ENCODE assay signal across 12 mouse cellular contexts in the genomic region with DNA sequence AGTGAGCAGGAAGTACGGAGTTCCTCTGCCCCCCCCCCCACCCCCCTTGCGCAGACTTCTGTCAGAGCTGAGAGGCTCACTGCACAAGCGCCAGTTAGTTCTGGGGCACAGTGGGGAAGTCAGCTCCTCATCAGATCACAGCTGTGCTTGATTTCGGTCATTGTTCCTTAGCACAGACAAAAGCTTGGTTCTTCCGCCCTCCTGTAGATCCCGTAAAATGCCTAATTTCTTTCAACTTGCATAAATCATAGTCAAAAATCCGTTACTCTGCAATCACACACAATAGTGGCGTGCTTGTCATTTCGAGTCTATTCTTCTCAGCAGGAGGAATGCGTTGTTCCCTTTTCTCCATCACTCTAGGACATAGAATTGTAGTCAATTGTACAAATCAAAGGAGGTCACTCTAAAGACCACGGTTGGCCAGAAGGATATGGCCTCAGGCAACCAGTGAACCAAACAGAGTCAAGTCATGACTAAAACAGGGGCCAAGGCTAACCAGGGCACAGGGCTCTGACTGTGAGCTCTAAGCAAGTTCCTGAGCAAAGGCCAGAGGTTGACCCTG.
A peak's percentile ranks its signal among the peaks of the same experiment; 100 is the strongest.
DNase-seq lines count a peak whose midpoint lies in the region; ATAC-seq lines count a peak whose summit lies in the region.
"Had no signal": no experiment of that assay in that cellular context is flagged by ENCODE, and none has a peak within 500 bp of the region (broad histone marks: within the 10 kb centered on the region; RNA-seq: fewer than 3 reads in every experiment).

No protein-coding gene starts in this region.

- no peak overlapping the region for H3K4me2 ChIP-seq in kidney, embryonic 14.5 days (replicated peaks; ENCODE audit: low read depth, low read length)
- H3K4me2 ChIP-seq in embryonic facial prominence, embryonic 13.5 days: peak overlapping the region; percentile 36
- peak overlapping the region; percentile 20; the same call in 1 of the 2 replicates for H3K4me2 ChIP-seq in hindbrain, embryonic 16.5 days (ENCODE audit: low read length)
- H3K4me2 ChIP-seq in neural tube, embryonic 14.5 days (ENCODE audit: low read depth, low read length): peak overlapping the region; percentile 12; the same call in 1 of the 2 replicates

- H3K4me1 ChIP-seq in kidney, embryonic 14.5 days (ENCODE audit: control insufficient read depth, insufficient read depth, low read length): no peaks in the 10 kb centered on the region
- 0 out of 2 replicates have a peak, but pooled peaks cover 5% of the 10 kb centered on the region for H3K4me1 ChIP-seq in embryonic facial prominence, embryonic 13.5 days
- H3K4me1 ChIP-seq in hindbrain, embryonic 16.5 days (ENCODE audit: control insufficient read depth, insufficient read depth, low read depth, low read length): no peaks in the 10 kb centered on the region
- H3K4me1 ChIP-seq in neural tube, embryonic 14.5 days (ENCODE audit: control insufficient read depth, insufficient read depth, low read length): no peaks in the 10 kb centered on the region

- ATAC-seq in kidney, embryonic 14.5 days (ENCODE audit: low FRiP score, low TSS enrichment): no peak
- ATAC-seq in embryonic facial prominence, embryonic 13.5 days (ENCODE audit: insufficient number of reproducible peaks, insufficient read depth, low FRiP score, low TSS enrichment, low read depth): no peak
- peak; percentile 72 for ATAC-seq in hindbrain, embryonic 16.5 days
- peak; percentile 65; the same call in 1 of the 2 replicates for ATAC-seq in neural tube, embryonic 14.5 days (ENCODE audit: low read depth)

- no peak overlapping the region for H3K9ac ChIP-seq in kidney, embryonic 14.5 days (ENCODE audit: low read depth, low read length)
- H3K9ac ChIP-seq in embryonic facial prominence, embryonic 13.5 days: no peak overlapping the region
- H3K9ac ChIP-seq in hindbrain, embryonic 16.5 days (ENCODE audit: low read depth, low read length): no peak overlapping the region
- H3K9ac ChIP-seq in neural tube, embryonic 14.5 days (replicated peaks; ENCODE audit: low read depth, low read length): no peak overlapping the region
- H3K9ac ChIP-seq: liver, embryonic 14.5 days had no signal

- H3K27ac ChIP-seq in kidney, embryonic 14.5 days (ENCODE audit: low read depth, low read length): no peak overlapping the region
- H3K27ac ChIP-seq in embryonic facial prominence, embryonic 13.5 days: no peak overlapping the region
- H3K27ac ChIP-seq in hindbrain, embryonic 16.5 days (ENCODE audit: low read depth, low read length): no peak overlapping the region
- no peak overlapping the region for H3K27ac ChIP-seq in neural tube, embryonic 14.5 days (ENCODE audit: low read depth, low read length)
- H3K27ac ChIP-seq: gastrocnemius, adult 2 months; liver, embryonic 14.5 days had no signal

- no peaks in the 10 kb centered on the region for H3K27me3 ChIP-seq in kidney, embryonic 14.5 days (ENCODE audit: control insufficient read depth, insufficient read depth, low read length)
- no peaks in the 10 kb centered on the region for H3K27me3 ChIP-seq in embryonic facial prominence, embryonic 13.5 days
- no peaks in the 10 kb centered on the region for H3K27me3 ChIP-seq in hindbrain, embryonic 16.5 days (replicated peaks; ENCODE audit: control insufficient read depth, insufficient read depth, low read length)
- no peaks in the 10 kb centered on the region for H3K27me3 ChIP-seq in neural tube, embryonic 14.5 days (ENCODE audit: control insufficient read depth, insufficient read depth, low read length)
- H3K27me3 ChIP-seq: CH12.LX had no signal

- peak; percentile 14 to 18 for DNase-seq in kidney, postnatal 36 days
- no peak for DNase-seq in left cerebral cortex, postnatal 25 days (ENCODE audit: low spot score in 2 of 2)
- no peak for DNase-seq in frontal cortex, postnatal 25 days (ENCODE audit: low spot score in 2 of 2)
- no peak for DNase-seq in urinary bladder, postnatal 25 days (ENCODE audit: low spot score)
- DNase-seq: cerebellum, adult 2 months; gastrocnemius, adult 2 months had no signal

- H3K9me3 ChIP-seq in kidney, embryonic 14.5 days (ENCODE audit: control insufficient read depth, low read length): no peaks in the 10 kb centered on the region
- H3K9me3 ChIP-seq in embryonic facial prominence, embryonic 13.5 days: no peaks in the 10 kb centered on the region; the same call in 1 of the 2 replicates
- no peaks in the 10 kb centered on the region for H3K9me3 ChIP-seq in hindbrain, embryonic 16.5 days (ENCODE audit: control insufficient read depth, low read length)
- H3K9me3 ChIP-seq in neural tube, embryonic 14.5 days (ENCODE audit: control insufficient read depth, low read length): no peaks in the 10 kb centered on the region

- WGBS in kidney, embryonic 14.5 days: 76% methylated on average over 11 of the region's 11 CpGs
- whole genome bisulfite sequencing in embryonic facial prominence, embryonic 13.5 days: 32% methylated on average over 11 of the region's 11 CpGs
- WGBS in hindbrain, embryonic 16.5 days: 16% methylated on average over 11 of the region's 11 CpGs
- 31% methylated on average over 11 of the region's 11 CpGs for whole genome bisulfite sequencing in neural tube, embryonic 14.5 days

- H3K36me3 ChIP-seq in kidney, embryonic 14.5 days (ENCODE audit: control insufficient read depth, insufficient read depth, low read length): no peaks in the 10 kb centered on the region
- H3K36me3 ChIP-seq in embryonic facial prominence, embryonic 13.5 days: no peaks in the 10 kb centered on the region
- H3K36me3 ChIP-seq in hindbrain, embryonic 16.5 days (ENCODE audit: control insufficient read depth, insufficient read depth, low read length): no peaks in the 10 kb centered on the region
- H3K36me3 ChIP-seq in neural tube, embryonic 14.5 days (ENCODE audit: control insufficient read depth, insufficient read depth, low read length): no peaks in the 10 kb centered on the region

- intact Hi-C loops in left cerebral cortex, postnatal 25 days (cut with DNase I): no loop called here

- H3K4me3 ChIP-seq in kidney, embryonic 14.5 days (ENCODE audit: low read length): no peak overlapping the region
- H3K4me3 ChIP-seq in embryonic facial prominence, embryonic 13.5 days: peak overlapping the region; percentile 1; the same call in 1 of the 2 replicates
- no peak overlapping the region for H3K4me3 ChIP-seq in hindbrain, embryonic 16.5 days (ENCODE audit: low read length)
- H3K4me3 ChIP-seq in neural tube, embryonic 14.5 days (ENCODE audit: low read depth, low read length): no peak overlapping the region
- H3K4me3 ChIP-seq: gastrocnemius, adult 2 months had no signal

Comparison
In these comparisons a context has a peak if more than half of its experiments do, and no peak if none do; other contexts are left out.
1. DNase-seq: peak in kidney, postnatal 36 days (2 of 2); none in left cerebral cortex, postnatal 25 days (0 of 2), frontal cortex, postnatal 25 days (0 of 2) and urinary bladder, postnatal 25 days (single experiment).
2. ATAC-seq: peak in hindbrain, embryonic 16.5 days (single experiment) and neural tube, embryonic 14.5 days (single experiment); none in kidney, embryonic 14.5 days (single experiment) and embryonic facial prominence, embryonic 13.5 days (single experiment).